In genomic region chr1:153140747-153141228, GRCm38 (mm10) we compare ENCODE assay signal across 9 mouse cellular contexts. TPM values are rescaled to one million over a fixed set of nuclear protein-coding genes. Genes with fewer than 3 reads are reported as not detected.
DNase-seq lines count a peak whose midpoint lies in the region; ATAC-seq lines count a peak whose summit lies in the region.
"Had no signal": no experiment of that assay in that cellular context is flagged by ENCODE, and none has a peak within 500 bp of the region (broad histone marks: within the 10 kb centered on the region; RNA-seq: fewer than 3 reads in every experiment).

No protein-coding gene starts in this region.

- peak; percentile 33 for DNase-seq in lung, postnatal 14 days
- DNase-seq in yolk sac, embryonic 10.5 days (ENCODE audit: low spot score): peak; percentile 57
- DNase-seq in cerebellum, adult 11 months: no peak
- DNase-seq in c-Kit-positive CD71-positive TER-119-positive erythroid progenitor cells, embryonic 14.5 days (ENCODE audit: low spot score): no peak
- DNase-seq in heart, adult 11 months: no peak

- H3K9me3 ChIP-seq in neural tube, embryonic 13.5 days: no peaks in the 10 kb centered on the region
- no peaks in the 10 kb centered on the region for H3K9me3 ChIP-seq in neural tube, embryonic 15.5 days (replicated peaks)
- no peaks in the 10 kb centered on the region for H3K9me3 ChIP-seq in embryonic facial prominence, embryonic 13.5 days

- no peak for ATAC-seq in neural tube, embryonic 13.5 days (ENCODE audit: low read depth)
- ATAC-seq in neural tube, embryonic 15.5 days (ENCODE audit: low FRiP score): no peak
- peak; percentile 56; the same call in 1 of the 2 replicates for ATAC-seq in embryonic facial prominence, embryonic 13.5 days (ENCODE audit: insufficient number of reproducible peaks, insufficient read depth, low FRiP score, low TSS enrichment, low read depth)

- WGBS in neural tube, embryonic 13.5 days: 16% methylated on average over 8 of the region's 8 CpGs
- 13% methylated on average over 8 of the region's 8 CpGs for WGBS in neural tube, embryonic 15.5 days
- WGBS in embryonic facial prominence, embryonic 13.5 days: 35% methylated on average over 8 of the region's 8 CpGs

- peaks cover 5% of the 10 kb centered on the region; the same call in 1 of the 2 replicates for H3K4me1 ChIP-seq in neural tube, embryonic 13.5 days (replicated peaks)
- peaks cover 5% of the 10 kb centered on the region for H3K4me1 ChIP-seq in neural tube, embryonic 15.5 days
- peaks cover 17% of the 10 kb centered on the region for H3K4me1 ChIP-seq in embryonic facial prominence, embryonic 13.5 days

- H3K4me3 ChIP-seq in neural tube, embryonic 13.5 days: no peak overlapping the region
- H3K4me3 ChIP-seq in neural tube, embryonic 15.5 days (replicated peaks): no peak overlapping the region
- H3K4me3 ChIP-seq in embryonic facial prominence, embryonic 13.5 days: no peak overlapping the region
- H3K4me3 ChIP-seq: layer of hippocampus, adult 2 months had no signal

- no peak overlapping the region for H3K4me2 ChIP-seq in neural tube, embryonic 13.5 days
- H3K4me2 ChIP-seq in neural tube, embryonic 15.5 days: no peak overlapping the region
- no peak overlapping the region for H3K4me2 ChIP-seq in embryonic facial prominence, embryonic 13.5 days

- H3K27me3 ChIP-seq in neural tube, embryonic 13.5 days: no peaks in the 10 kb centered on the region
- no peaks in the 10 kb centered on the region for H3K27me3 ChIP-seq in neural tube, embryonic 15.5 days (replicated peaks)
- no peaks in the 10 kb centered on the region for H3K27me3 ChIP-seq in embryonic facial prominence, embryonic 13.5 days

- no peaks in the 10 kb centered on the region for H3K36me3 ChIP-seq in neural tube, embryonic 13.5 days
- no peaks in the 10 kb centered on the region for H3K36me3 ChIP-seq in neural tube, embryonic 15.5 days
- H3K36me3 ChIP-seq in embryonic facial prominence, embryonic 13.5 days: no peaks in the 10 kb centered on the region

- 0 out of 2 replicates have a peak overlapping the region, but pooled peaks have one; percentile 5 for H3K9ac ChIP-seq in neural tube, embryonic 13.5 days
- no peak overlapping the region for H3K9ac ChIP-seq in neural tube, embryonic 15.5 days (replicated peaks)
- H3K9ac ChIP-seq in embryonic facial prominence, embryonic 13.5 days: no peak overlapping the region

- H3K27ac ChIP-seq in neural tube, embryonic 13.5 days (replicated peaks): no peak overlapping the region
- no peak overlapping the region for H3K27ac ChIP-seq in neural tube, embryonic 15.5 days (replicated peaks)
- peak overlapping the region; percentile 58 for H3K27ac ChIP-seq in embryonic facial prominence, embryonic 13.5 days
- H3K27ac ChIP-seq: layer of hippocampus, adult 2 months had no signal

RNA-seq across cellular contexts. Expression of gene Lamc2, which starts 45.5 kb away (rescaled TPM):
- polyA plus RNA-seq in neural tube, embryonic 13.5 days (2015; fragmentation: Nextera tagmentation; extraction: Ambion mirVana): 0.92 and 1.1 TPM in 2 replicates
- polyA plus RNA-seq in neural tube, embryonic 15.5 days (2015; fragmentation: Nextera tagmentation; extraction: Ambion mirVana): 1.6 and 3.9 TPM in 2 replicates
- polyA plus RNA-seq in embryonic facial prominence, embryonic 13.5 days (2015; fragmentation: Nextera tagmentation; extraction: Ambion mirVana): 11.0 and 12.7 TPM in 2 replicates

Comparison
In these comparisons a context has a peak if more than half of its experiments do, and no peak if none do; other contexts are left out.
1. DNase-seq: peak in lung, postnatal 14 days (single experiment) and yolk sac, embryonic 10.5 days (single experiment); none in cerebellum, adult 11 months (single experiment), c-Kit-positive CD71-positive TER-119-positive erythroid progenitor cells, embryonic 14.5 days (single experiment) and heart, adult 11 months (single experiment).